7 mouse cellular contexts compared by ENCODE assay signal in the genomic region with DNA sequence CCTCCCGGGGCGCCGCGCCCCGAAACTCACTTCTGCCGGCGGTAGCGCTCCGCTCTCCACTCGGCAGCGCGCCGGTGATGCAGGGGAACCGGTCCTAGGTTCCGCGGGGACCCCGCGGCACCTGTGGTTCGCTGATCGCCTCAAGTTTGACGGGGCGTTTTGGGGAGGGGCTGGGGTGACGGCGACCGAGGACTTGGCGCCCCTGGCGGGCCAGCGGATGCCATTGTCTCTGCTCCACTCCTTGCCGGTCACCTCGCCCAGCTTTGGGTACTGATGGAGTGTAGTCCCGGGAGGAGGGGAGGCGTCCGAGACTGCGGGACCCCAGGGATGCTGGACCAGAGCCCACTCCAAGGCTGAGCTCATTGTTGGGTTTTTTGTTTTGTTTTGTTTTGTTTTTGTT. TPM values are rescaled to one million over a fixed set of nuclear protein-coding genes. Genes with fewer than 3 reads are reported as not detected.
DNase-seq lines count a peak whose midpoint lies in the region; ATAC-seq and TF ChIP-seq lines count a peak whose summit lies in the region.

No protein-coding gene starts in this region.

- H3K9me3 ChIP-seq in ES-Bruce4 (replicated peaks; ENCODE audit: control insufficient read depth, insufficient read depth, low read length, poor library complexity, severe bottlenecking), result no peaks in the 10 kb centered on the region
- no peaks in the 10 kb centered on the region for H3K9me3 ChIP-seq in embryonic facial prominence, embryonic 15.5 days (replicated peaks)

- TF ChIP-seq POLR2A in ES-Bruce4 (IDR thresholded peaks at IDR 0.05; ENCODE audit: insufficient read depth, low read length), result no peak

- no peaks in the 10 kb centered on the region for H3K27me3 ChIP-seq in ES-Bruce4 (ENCODE audit: control insufficient read depth, insufficient read depth, low read length, poor library complexity, severe bottlenecking)
- no peaks in the 10 kb centered on the region for H3K27me3 ChIP-seq in embryonic facial prominence, embryonic 15.5 days

- 13% methylated on average over 32 of the region's 34 CpGs for WGBS in embryonic facial prominence, embryonic 15.5 days

- H3K36me3 ChIP-seq in ES-Bruce4 (ENCODE audit: control insufficient read depth, insufficient read depth, low read length, poor library complexity, severe bottlenecking), result no peaks in the 10 kb centered on the region
- H3K36me3 ChIP-seq in embryonic facial prominence, embryonic 15.5 days, result no peaks in the 10 kb centered on the region

- H3K4me1 ChIP-seq in ES-Bruce4 (ENCODE audit: control insufficient read depth, insufficient read depth, low read length), result no peaks in the 10 kb centered on the region
- no peaks in the 10 kb centered on the region for H3K4me1 ChIP-seq in embryonic facial prominence, embryonic 15.5 days

- ATAC-seq in embryonic facial prominence, embryonic 15.5 days (ENCODE audit: insufficient number of reproducible peaks, low FRiP score, low TSS enrichment, low read depth), result 0 out of 2 replicates have a peak, but pooled peaks have one; percentile 15

- H3K4me3 ChIP-seq in ES-Bruce4 (ENCODE audit: low read depth, low read length), result peak overlapping the region; percentile 75
- peak overlapping the region; percentile 63 for H3K4me3 ChIP-seq in embryonic facial prominence, embryonic 15.5 days (replicated peaks)

- H3K4me2 ChIP-seq in embryonic facial prominence, embryonic 15.5 days (replicated peaks), result peak overlapping the region; percentile 51

- no peak for TF ChIP-seq CTCF in ES-Bruce4 (IDR thresholded peaks at IDR 0.05; ENCODE audit: low read depth, low read length)

- intact Hi-C loops in heart, postnatal 14 days (cut with DNase I), result no loop called here

- H3K27ac ChIP-seq in ES-Bruce4 (ENCODE audit: insufficient read depth, low read length), result no peak overlapping the region
- H3K27ac ChIP-seq in embryonic facial prominence, embryonic 15.5 days (replicated peaks), result peak overlapping the region; percentile 78

- TF ChIP-seq EP300 in ES-Bruce4 (IDR thresholded peaks at IDR 0.05; ENCODE audit: insufficient read depth, low read depth, low read length), result no peak

- DNase-seq in adrenal gland, postnatal 14 days, result peak; percentile 52
- peak; percentile 29 to 42 for DNase-seq in heart, postnatal 14 days
- DNase-seq in layer of hippocampus, adult 9-11 months, result peak; percentile 15
- peak; percentile 19 for DNase-seq in lung, postnatal 25 days (ENCODE audit: low spot score)
- peak; percentile 69 for DNase-seq in retina, postnatal 1 day

- H3K9ac ChIP-seq in ES-Bruce4 (ENCODE audit: low read depth, poor library complexity, severe bottlenecking), result peak overlapping the region; percentile 76
- peak overlapping the region; percentile 34 for H3K9ac ChIP-seq in embryonic facial prominence, embryonic 15.5 days

RNA-seq across cellular contexts. Expression of gene Ap1s2, which starts 0.6 kb away (rescaled TPM):
- polyA plus RNA-seq in ES-Bruce4 (2011; ENCODE audit: insufficient read depth, insufficient read length, low read depth, missing spikeins), result 27.1 and 27.6 TPM in 2 replicates
- 20.3 and 25.0 TPM in 2 replicates for total RNA-seq in adrenal gland, postnatal 14 days (2021)
- polyA plus RNA-seq in embryonic facial prominence, embryonic 15.5 days (2015; fragmentation: Nextera tagmentation; extraction: Ambion mirVana), result 30.7 and 31.8 TPM in 2 replicates
- 10 to 100 TPM; 17.8 to 19.8 TPM for total RNA-seq in heart, postnatal 14 days (2021)

RNA-seq across cellular contexts. Expression of gene Zrsr2, which starts 49.1 kb away (rescaled TPM):
- polyA plus RNA-seq in ES-Bruce4 (2011; ENCODE audit: insufficient read depth, insufficient read length, low read depth, missing spikeins), result 70.4 and 71.4 TPM in 2 replicates
- 25.4 and 33.8 TPM in 2 replicates for total RNA-seq in adrenal gland, postnatal 14 days (2021)
- 55.7 and 61.5 TPM in 2 replicates for polyA plus RNA-seq in embryonic facial prominence, embryonic 15.5 days (2015; fragmentation: Nextera tagmentation; extraction: Ambion mirVana)
- total RNA-seq in heart, postnatal 14 days (2021), result 10 to 100 TPM in 1 of 2 experiments, 1 to 10 TPM in 1; 9.5 to 15.4 TPM

Comparison
In these comparisons a context has a peak if more than half of its experiments do, and no peak if none do; other contexts are left out.
1. DNase-seq: peak in every context shown above with its lines; median percentile 69 in retina, postnatal 1 day; 52 in adrenal gland, postnatal 14 days; 36 in heart, postnatal 14 days; 19 in lung, postnatal 25 days; 15 in layer of hippocampus, adult 9-11 months.